Mouse (Mus musculus): ENCODE data around the gene Vsir.
A peak's percentile ranks its signal among the peaks of the same experiment; 100 is the strongest.

Vsir gene

GRCm38 (mm10) chr10:60350077-60350804 lies 3.6 kb downstream of the Vsir start:
- no peaks in the 10 kb centered on the region for H3K36me3 ChIP-seq (ENCODE audit: insufficient read depth, low read length)
- TF ChIP-seq CTCF (conservative IDR thresholded peaks at IDR 0.05; ENCODE audit: low read length): no peak
- peaks cover 23% of the 10 kb centered on the region for H3K27me3 ChIP-seq (ENCODE audit: insufficient read depth, low read length)
- peaks cover 77% of the 10 kb centered on the region for H3K4me1 ChIP-seq (replicated peaks; ENCODE audit: low read depth, low read length)
- H3K4me3 ChIP-seq (replicated peaks; ENCODE audit: low read length): no peak overlapping the region
- no peaks in the 10 kb centered on the region for H3K9me3 ChIP-seq (ENCODE audit: low read length)

- no peaks in the 10 kb centered on the region for H3K36me3 ChIP-seq (ENCODE audit: insufficient read depth, low read length)
- no peak for TF ChIP-seq NANOG (IDR thresholded peaks at IDR 0.05; ENCODE audit: borderline replicate concordance, low read length)
- no peak for TF ChIP-seq CTCF (conservative IDR thresholded peaks at IDR 0.05; ENCODE audit: low read length)
- no peak for TF ChIP-seq POU5F1 (IDR thresholded peaks at IDR 0.05; ENCODE audit: borderline replicate concordance, low read length)
- H3K9me3 ChIP-seq (ENCODE audit: low read length): no peaks in the 10 kb centered on the region
- H3K27me3 ChIP-seq (ENCODE audit: insufficient read depth, low read length): peaks cover 23% of the 10 kb centered on the region
- H3K4me3 ChIP-seq (replicated peaks; ENCODE audit: low read length): no peak overlapping the region
- H3K4me1 ChIP-seq (replicated peaks; ENCODE audit: low read depth, low read length): peaks cover 77% of the 10 kb centered on the region
These were observed 4.1 kb downstream of the Vsir start for GRCm38 (mm10) chr10:60350805-60351167.

- peak overlapping the region; percentile 29 for H3K4me3 ChIP-seq (replicated peaks; ENCODE audit: low read length)
- H3K27me3 ChIP-seq (ENCODE audit: insufficient read depth, low read length): peaks cover 20% of the 10 kb centered on the region
- peaks cover 72% of the 10 kb centered on the region for H3K4me1 ChIP-seq (replicated peaks; ENCODE audit: low read depth, low read length)
- no peaks in the 10 kb centered on the region for H3K9me3 ChIP-seq (ENCODE audit: low read length)
- TF ChIP-seq POU5F1 (IDR thresholded peaks at IDR 0.05; ENCODE audit: borderline replicate concordance, low read length) (no peak), CTCF (conservative IDR thresholded peaks at IDR 0.05; ENCODE audit: low read length) (no peak), NANOG (IDR thresholded peaks at IDR 0.05; ENCODE audit: borderline replicate concordance, low read length) (no peak)
- no peaks in the 10 kb centered on the region for H3K36me3 ChIP-seq (ENCODE audit: insufficient read depth, low read length)
These were observed 4.6 kb downstream of the Vsir start for GRCm38 (mm10) chr10:60351248-60351647.

DNA sequence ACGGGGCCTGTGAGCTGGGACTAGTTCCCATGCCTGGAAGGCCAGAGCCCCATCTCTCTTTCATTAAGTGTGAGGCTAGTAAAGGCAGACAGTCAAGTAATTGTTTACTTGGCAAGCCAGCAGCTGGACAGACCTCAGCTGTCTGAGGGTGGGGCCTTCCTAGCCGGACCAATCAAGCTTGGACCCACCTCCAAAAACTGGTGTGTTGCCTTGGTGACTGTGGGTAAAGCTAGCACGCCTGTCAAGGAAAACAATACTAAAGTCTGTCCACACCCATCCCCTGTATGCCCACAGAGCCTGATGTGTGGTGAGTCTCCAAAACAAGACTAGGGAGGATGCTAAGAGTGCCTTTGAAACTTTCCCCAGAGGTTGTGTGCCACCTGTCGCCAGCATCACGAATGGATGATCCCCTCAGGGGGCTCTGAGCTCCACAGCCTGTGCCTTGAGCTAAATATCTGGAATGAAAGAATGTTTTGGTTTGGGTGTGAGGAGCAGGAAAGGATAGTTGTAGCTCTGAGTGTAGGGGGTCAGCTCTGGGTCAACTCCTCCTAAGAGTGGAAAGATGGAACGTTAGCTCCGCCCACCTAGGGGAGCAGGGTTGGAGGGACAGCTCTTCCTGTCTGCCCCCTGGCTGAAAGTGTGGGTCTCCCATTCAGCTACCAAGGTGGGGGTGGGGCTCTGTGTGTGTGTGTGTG lies 5.3 kb downstream of the Vsir start:
- TF ChIP-seq CTCF (conservative IDR thresholded peaks at IDR 0.05; ENCODE audit: low read length): no peak
- no peak for TF ChIP-seq NANOG (IDR thresholded peaks at IDR 0.05; ENCODE audit: borderline replicate concordance, low read length)
- TF ChIP-seq POU5F1 (IDR thresholded peaks at IDR 0.05; ENCODE audit: borderline replicate concordance, low read length): no peak
- Histone ChIP-seq H3K4me1 (replicated peaks; ENCODE audit: low read depth, low read length) (peaks cover 68% of the 10 kb centered on the region), H3K36me3 (ENCODE audit: insufficient read depth, low read length) (no peaks in the 10 kb centered on the region), H3K9me3 (ENCODE audit: low read length) (no peaks in the 10 kb centered on the region), H3K4me3 (replicated peaks; ENCODE audit: low read length) (peak overlapping the region; percentile 29), H3K27me3 (ENCODE audit: insufficient read depth, low read length) (peaks cover 16% of the 10 kb centered on the region)

DNA sequence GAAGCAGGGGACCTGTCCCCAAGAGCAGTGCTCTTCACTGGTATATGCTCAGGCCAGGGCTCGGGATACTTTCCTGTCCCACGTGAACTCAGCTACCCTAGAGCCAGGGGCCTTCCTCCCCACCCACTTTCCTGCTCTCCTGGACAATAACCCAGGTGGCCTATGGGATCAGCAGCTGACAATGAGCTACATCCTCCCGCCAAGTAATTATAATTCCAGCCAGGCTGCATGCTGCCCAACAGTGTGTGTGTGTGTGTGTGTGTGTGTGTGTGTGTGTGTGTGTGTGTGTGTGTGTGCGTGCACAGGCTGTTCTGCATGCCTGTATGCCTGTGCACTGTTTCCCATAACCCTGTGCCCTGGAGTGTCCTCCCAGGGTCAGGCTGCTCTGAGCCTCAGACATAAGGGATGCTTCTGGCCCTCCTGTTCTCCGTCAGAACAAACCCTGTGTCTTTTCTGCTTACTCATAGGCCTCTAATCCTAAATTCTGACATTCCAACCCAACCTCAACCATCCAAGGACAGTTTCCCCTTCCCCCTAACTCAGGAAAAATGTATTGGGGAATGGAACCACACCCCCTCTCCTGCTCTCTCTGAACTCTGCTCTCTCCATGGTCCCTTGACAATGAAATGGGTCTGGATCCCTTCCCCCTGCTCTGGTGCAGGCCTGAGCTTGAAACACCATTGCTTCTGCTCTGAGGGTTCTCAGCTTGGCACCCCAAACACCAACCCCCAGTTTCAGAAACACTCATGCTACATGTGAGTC lies 6.8 kb downstream of the Vsir start:
- no peaks in the 10 kb centered on the region for H3K36me3 ChIP-seq (ENCODE audit: insufficient read depth, low read length)
- TF ChIP-seq POU5F1 (IDR thresholded peaks at IDR 0.05; ENCODE audit: borderline replicate concordance, low read length) (no peak), NANOG (IDR thresholded peaks at IDR 0.05; ENCODE audit: borderline replicate concordance, low read length) (no peak), CTCF (conservative IDR thresholded peaks at IDR 0.05; ENCODE audit: low read length) (no peak)
- H3K4me3 ChIP-seq (replicated peaks; ENCODE audit: low read length): no peak overlapping the region
- H3K4me1 ChIP-seq (replicated peaks; ENCODE audit: low read depth, low read length): peaks cover 53% of the 10 kb centered on the region
- no peaks in the 10 kb centered on the region for H3K9me3 ChIP-seq (ENCODE audit: low read length)
- H3K27me3 ChIP-seq (ENCODE audit: insufficient read depth, low read length): peaks cover under 1% of the 10 kb centered on the region

- H3K4me3 ChIP-seq (replicated peaks; ENCODE audit: low read length): no peak overlapping the region
- H3K4me1 ChIP-seq (replicated peaks; ENCODE audit: low read depth, low read length): peaks cover 48% of the 10 kb centered on the region
- 0 out of 2 replicates have a peak, but pooled peaks cover 3% of the 10 kb centered on the region for H3K27me3 ChIP-seq (ENCODE audit: insufficient read depth, low read length)
- no peaks in the 10 kb centered on the region for H3K36me3 ChIP-seq (ENCODE audit: insufficient read depth, low read length)
- no peaks in the 10 kb centered on the region for H3K9me3 ChIP-seq (ENCODE audit: low read length)
- TF ChIP-seq CTCF (conservative IDR thresholded peaks at IDR 0.05; ENCODE audit: low read length): no peak
- TF ChIP-seq NANOG (IDR thresholded peaks at IDR 0.05; ENCODE audit: borderline replicate concordance, low read length): no peak
- no peak for TF ChIP-seq POU5F1 (IDR thresholded peaks at IDR 0.05; ENCODE audit: borderline replicate concordance, low read length)
These were observed 7.3 kb downstream of the Vsir start for GRCm38 (mm10) chr10:60354003-60354325.

GRCm38 (mm10) chr10:60354881-60355677 lies 8.4 kb downstream of the Vsir start:
- TF ChIP-seq POU5F1 (IDR thresholded peaks at IDR 0.05; ENCODE audit: borderline replicate concordance, low read length) (no peak), NANOG (IDR thresholded peaks at IDR 0.05; ENCODE audit: borderline replicate concordance, low read length) (no peak), CTCF (conservative IDR thresholded peaks at IDR 0.05; ENCODE audit: low read length) (no peak)
- Histone ChIP-seq H3K27me3 (ENCODE audit: insufficient read depth, low read length) (0 out of 2 replicates have a peak, but pooled peaks cover 4% of the 10 kb centered on the region), H3K9me3 (ENCODE audit: low read length) (no peaks in the 10 kb centered on the region), H3K4me1 (replicated peaks; ENCODE audit: low read depth, low read length) (peaks cover 37% of the 10 kb centered on the region), H3K4me3 (replicated peaks; ENCODE audit: low read length) (no peak overlapping the region), H3K36me3 (ENCODE audit: insufficient read depth, low read length) (no peaks in the 10 kb centered on the region)

DNA sequence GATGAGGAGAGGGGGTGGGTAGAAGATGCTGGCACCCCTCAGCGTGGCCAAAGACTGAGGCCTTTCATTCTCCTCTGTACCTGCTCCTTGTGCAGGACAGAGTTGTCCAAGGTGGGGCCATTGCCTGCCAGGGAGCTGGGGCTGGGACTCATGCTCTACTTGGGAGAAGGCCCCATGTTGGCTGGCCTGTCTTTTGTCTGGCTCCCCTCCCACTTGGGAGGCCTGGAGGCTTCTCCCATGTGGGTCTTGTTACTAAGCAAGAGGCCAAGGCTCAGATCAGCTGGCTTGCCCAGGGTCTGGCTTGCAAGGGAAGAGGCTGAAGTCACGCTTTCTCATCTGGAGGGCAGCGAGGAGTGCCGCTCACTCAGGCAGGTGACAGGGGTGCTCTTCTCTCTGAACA lies 10.8 kb downstream of the Vsir start:
- Histone ChIP-seq H3K4me1 (replicated peaks; ENCODE audit: low read depth, low read length) (peaks cover 16% of the 10 kb centered on the region), H3K4me3 (replicated peaks; ENCODE audit: low read length) (no peak overlapping the region), H3K27me3 (ENCODE audit: insufficient read depth, low read length) (0 out of 2 replicates have a peak, but pooled peaks cover 6% of the 10 kb centered on the region), H3K9me3 (ENCODE audit: low read length) (no peaks in the 10 kb centered on the region), H3K36me3 (ENCODE audit: insufficient read depth, low read length) (no peaks in the 10 kb centered on the region)
- no peak for TF ChIP-seq NANOG (IDR thresholded peaks at IDR 0.05; ENCODE audit: borderline replicate concordance, low read length)
- no peak for TF ChIP-seq POU5F1 (IDR thresholded peaks at IDR 0.05; ENCODE audit: borderline replicate concordance, low read length)
- TF ChIP-seq CTCF (conservative IDR thresholded peaks at IDR 0.05; ENCODE audit: low read length): no peak

Measured in E14TG2a.4 (cell line).